Comparison of ENCODE assay signal across 9 mouse cellular contexts in genomic region chr7:89843533-89843932, GRCm38 (mm10). TPM values are rescaled to one million over a fixed set of nuclear protein-coding genes. Genes with fewer than 3 reads are reported as not detected.
DNase-seq lines count a peak whose midpoint lies in the region; ATAC-seq and TF ChIP-seq lines count a peak whose summit lies in the region.
"Had no signal": no experiment of that assay in that cellular context is flagged by ENCODE, and none has a peak within 500 bp of the region (broad histone marks: within the 10 kb centered on the region; RNA-seq: fewer than 3 reads in every experiment).

No protein-coding gene starts in this region.

- no peak overlapping the region for H3K9ac ChIP-seq in forebrain, postnatal 0 days
- no peak overlapping the region for H3K9ac ChIP-seq in forebrain, embryonic 16.5 days (replicated peaks; ENCODE audit: low read depth, low read length)
- H3K9ac ChIP-seq in liver, postnatal 0 days (replicated peaks) = no peak overlapping the region
- H3K9ac ChIP-seq in MEL (ENCODE audit: control insufficient read depth, low read depth, low read length, poor library complexity, severe bottlenecking) = no peak overlapping the region

- no peak for DNase-seq in forebrain, postnatal 0 days
- peak; percentile 49 for DNase-seq in liver, postnatal 0 days
- no peak for DNase-seq in liver
- DNase-seq in MEL (ENCODE audit: low read depth, low spot score) = peak; percentile 34
- peak; percentile 61 for DNase-seq in induced T-regulatory cell, adult 2 months (ENCODE audit: low read depth)
- peak; percentile 13 to 27 for DNase-seq in thymus, postnatal 36 days
- no peak for DNase-seq in spleen, postnatal 14 days (ENCODE audit: low spot score in 2 of 2)

- peak; percentile 23 for TF ChIP-seq RAD21 in MEL (IDR thresholded peaks at IDR 0.05; ENCODE audit: low read depth, low read length)

- no peak for TF ChIP-seq POLR2A in MEL (IDR thresholded peaks at IDR 0.05; ENCODE audit: control insufficient read depth in 1 of 2, insufficient read depth in 1 of 2, low read depth in 1 of 2, low read length in 2 of 2, poor library complexity in 1 of 2)

- H3K4me3 ChIP-seq in forebrain, postnatal 0 days (ENCODE audit: low read depth, low read length) = no peak overlapping the region
- no peak overlapping the region for H3K4me3 ChIP-seq in forebrain, embryonic 16.5 days (replicated peaks; ENCODE audit: low read length)
- H3K4me3 ChIP-seq in liver, postnatal 0 days (ENCODE audit: low read depth, low read length) = no peak overlapping the region
- H3K4me3 ChIP-seq in MEL (ENCODE audit: control insufficient read depth in 1 of 2, insufficient read depth in 1 of 2, low read depth in 2 of 2, low read length in 2 of 2) = no peak overlapping the region

- TF ChIP-seq EP300 in liver, postnatal 0 days (IDR thresholded peaks at IDR 0.05; ENCODE audit: low read depth) = no peak
- TF ChIP-seq EP300 in MEL (IDR thresholded peaks at IDR 0.05; ENCODE audit: low read depth in 1 of 2, low read length in 2 of 2) = no peak

- no peaks in the 10 kb centered on the region for H3K36me3 ChIP-seq in forebrain, postnatal 0 days (ENCODE audit: insufficient read depth)
- H3K36me3 ChIP-seq in forebrain, embryonic 16.5 days (ENCODE audit: control insufficient read depth, insufficient read depth) = no peaks in the 10 kb centered on the region
- no peaks in the 10 kb centered on the region for H3K36me3 ChIP-seq in liver, postnatal 0 days (replicated peaks; ENCODE audit: insufficient read depth, low read length)
- no peaks in the 10 kb centered on the region for H3K36me3 ChIP-seq in MEL (ENCODE audit: control insufficient read depth in 1 of 2, insufficient read depth in 2 of 2, low read length in 2 of 2)

- no peaks in the 10 kb centered on the region for H3K27me3 ChIP-seq in forebrain, postnatal 0 days (ENCODE audit: insufficient read depth, low read length)
- H3K27me3 ChIP-seq in forebrain, embryonic 16.5 days (replicated peaks; ENCODE audit: control insufficient read depth, insufficient read depth, low read length) = no peaks in the 10 kb centered on the region
- H3K27me3 ChIP-seq in liver, postnatal 0 days (ENCODE audit: insufficient read depth, low read length) = no peaks in the 10 kb centered on the region
- no peaks in the 10 kb centered on the region for H3K27me3 ChIP-seq in MEL (ENCODE audit: control insufficient read depth in 1 of 2, insufficient read depth in 2 of 2, low read length in 2 of 2)

- no peaks in the 10 kb centered on the region for H3K9me3 ChIP-seq in forebrain, postnatal 0 days (ENCODE audit: low read length)
- H3K9me3 ChIP-seq in forebrain, embryonic 16.5 days (ENCODE audit: control insufficient read depth, low read length) = no peaks in the 10 kb centered on the region
- no peaks in the 10 kb centered on the region for H3K9me3 ChIP-seq in liver, postnatal 0 days (ENCODE audit: low read length)
- no peaks in the 10 kb centered on the region for H3K9me3 ChIP-seq in MEL (replicated peaks; ENCODE audit: insufficient read depth, low read length)

- no peak overlapping the region for H3K4me2 ChIP-seq in forebrain, postnatal 0 days (ENCODE audit: low read depth)
- H3K4me2 ChIP-seq in forebrain, embryonic 16.5 days (ENCODE audit: low read length) = no peak overlapping the region
- no peak overlapping the region for H3K4me2 ChIP-seq in liver, postnatal 0 days (ENCODE audit: low read depth, low read length)

- no peak for ATAC-seq in forebrain, postnatal 0 days
- no peak for ATAC-seq in forebrain, embryonic 16.5 days
- no peak for ATAC-seq in liver, postnatal 0 days

- no peaks in the 10 kb centered on the region for H3K79me2 ChIP-seq in MEL (ENCODE audit: control insufficient read depth, insufficient read depth, low read length, poor library complexity)

- WGBS in forebrain, postnatal 0 days = 26% methylated on average over 6 of the region's 6 CpGs
- 25% methylated on average over 6 of the region's 6 CpGs for WGBS in forebrain, embryonic 16.5 days
- 27% methylated on average over 6 of the region's 6 CpGs for WGBS in liver, postnatal 0 days (ENCODE audit: insufficient replicate concordance)

- H3K27ac ChIP-seq in forebrain, postnatal 0 days (ENCODE audit: low read depth, low read length) = no peak overlapping the region
- no peak overlapping the region for H3K27ac ChIP-seq in forebrain, embryonic 16.5 days (ENCODE audit: low read length)
- H3K27ac ChIP-seq in liver, postnatal 0 days (ENCODE audit: low read depth) = no peak overlapping the region
- no peak overlapping the region for H3K27ac ChIP-seq in MEL (ENCODE audit: control insufficient read depth, low read depth, low read length)

- H3K4me1 ChIP-seq in forebrain, postnatal 0 days (ENCODE audit: insufficient read depth) = no peaks in the 10 kb centered on the region
- H3K4me1 ChIP-seq in forebrain, embryonic 16.5 days (replicated peaks; ENCODE audit: control insufficient read depth, insufficient read depth, low read length) = no peaks in the 10 kb centered on the region; the same call in 1 of the 2 replicates
- H3K4me1 ChIP-seq in liver, postnatal 0 days (ENCODE audit: insufficient read depth) = no peaks in the 10 kb centered on the region; the same call in 1 of the 2 replicates
- H3K4me1 ChIP-seq in MEL (ENCODE audit: control insufficient read depth in 1 of 2, insufficient read depth in 2 of 2, low read length in 2 of 2) = no peaks in the 10 kb centered on the region

- peak; percentile 64 for TF ChIP-seq CTCF in forebrain, postnatal 0 days (IDR thresholded peaks at IDR 0.05; ENCODE audit: low read depth)
- peak; percentile 64 for TF ChIP-seq CTCF in liver, postnatal 0 days (IDR thresholded peaks at IDR 0.05; ENCODE audit: low read depth)
- peak; percentile 48 to 72 (median 61) for TF ChIP-seq CTCF in MEL (IDR thresholded peaks at IDR 0.05 in 2 of 3, conservative IDR thresholded peaks at IDR 0.05 in 1 of 3; ENCODE audit: control insufficient read depth in 1 of 3, insufficient read depth in 1 of 3, low read depth in 2 of 3, low read length in 3 of 3, poor library complexity in 1 of 3, severe bottlenecking in 1 of 3)

TF ChIP-seq in MEL, 35 proteins besides CTCF, POLR2A, EP300 and RAD21:
- TF ChIP-seq SMC3 (IDR thresholded peaks at IDR 0.05; ENCODE audit: low read depth, low read length) = peak; percentile 50
- no peak for TF ChIP-seq USF1 (IDR thresholded peaks at IDR 0.05; ENCODE audit: low read depth, low read length)
- no peak for TF ChIP-seq USF2 (IDR thresholded peaks at IDR 0.05; ENCODE audit: borderline replicate concordance in 1 of 2, insufficient read depth in 1 of 2, low read depth in 1 of 2, low read length in 2 of 2)
- TF ChIP-seq ZC3H11A (IDR thresholded peaks at IDR 0.05; ENCODE audit: low read depth, low read length) = peak; percentile 24
- no peak for TF ChIP-seq MEF2A (IDR thresholded peaks at IDR 0.05; ENCODE audit: extremely low read depth, insufficient replicate concordance, low read depth, low read length, poor library complexity, severe bottlenecking)
- TF ChIP-seq BHLHE40 (IDR thresholded peaks at IDR 0.05; ENCODE audit: borderline replicate concordance, low read depth, low read length) = no peak
- TF ChIP-seq RCOR1 (IDR thresholded peaks at IDR 0.05; ENCODE audit: low read depth, low read length) = no peak
- TF ChIP-seq MYC (IDR thresholded peaks at IDR 0.05; ENCODE audit: low read depth, low read length) = no peak

RNA-seq across cellular contexts. Expression of gene Ccdc81, which starts 59.9 kb away (rescaled TPM):
- total RNA-seq in forebrain, postnatal 0 days (2014; rRNA removed) = 0.77 and 1.5 TPM in 2 replicates
- 0.62 and 1.2 TPM in 2 replicates for polyA plus RNA-seq in forebrain, postnatal 0 days (2015; fragmentation: Nextera tagmentation; extraction: Ambion mirVana)
- 0.39 and 0.48 TPM in 2 replicates for polyA plus RNA-seq in forebrain, embryonic 16.5 days (2015; fragmentation: Nextera tagmentation; extraction: Ambion mirVana)
- not detected in 2 replicates for polyA plus RNA-seq in liver, postnatal 0 days (2015; fragmentation: Nextera tagmentation; extraction: Ambion mirVana)
- total RNA-seq in MEL (2012; rRNA removed) = not detected in 2 replicates
- polyA plus RNA-seq in MEL (2012; ENCODE audit: insufficient read depth in 1 of 2, insufficient read length in 2 of 2, low read depth in 1 of 2, low replicate concordance in 2 of 2, missing spikeins in 1 of 2) = not detected
- polyA plus RNA-seq: intestine, embryonic 14.5 days had no signal

Comparison
In these comparisons a context has a peak if more than half of its experiments do, and no peak if none do; other contexts are left out.
1. DNase-seq: peak in liver, postnatal 0 days (single experiment), MEL (single experiment), induced T-regulatory cell, adult 2 months (single experiment) and thymus, postnatal 36 days (2 of 2); none in forebrain, postnatal 0 days (single experiment), liver (single experiment) and spleen, postnatal 14 days (0 of 2).
2. Peak in every context shown above with its lines, with median percentiles within 50 percentile points of each other: CTCF ChIP-seq.